Mouse (Mus musculus): ENCODE results near the gene 2700049A03Rik.
A peak's percentile ranks its signal among the peaks of the same experiment; 100 is the strongest.

DNA sequence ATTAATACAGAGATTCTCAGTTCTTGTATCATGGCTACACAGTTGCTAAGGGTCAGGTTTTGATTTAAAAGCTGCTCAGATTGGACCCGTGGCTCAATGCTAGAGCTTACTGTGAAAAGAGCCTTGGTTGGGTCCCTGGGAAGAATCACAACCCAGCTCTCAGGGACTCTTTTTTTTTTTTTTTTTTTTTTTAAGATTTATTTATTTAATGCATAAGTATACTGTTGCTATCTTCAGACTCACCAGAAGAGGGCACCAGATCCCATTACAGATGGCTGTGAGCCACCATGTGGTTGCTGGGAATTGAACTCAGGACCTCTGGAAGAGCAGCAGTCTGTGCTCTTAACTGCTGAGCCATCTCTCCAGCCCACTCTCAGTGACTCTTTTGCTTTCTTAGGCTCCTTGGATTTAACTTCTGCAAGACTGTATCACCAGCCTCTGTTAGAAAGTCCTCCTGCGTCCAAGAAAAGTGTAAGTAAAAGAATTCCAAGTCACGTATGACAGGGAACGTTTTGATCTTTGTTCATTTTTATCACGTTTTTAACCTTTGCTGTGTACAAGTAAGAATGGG lies 2.7 kb downstream of the 2700049A03Rik start:
- TF ChIP-seq CTCF (conservative IDR thresholded peaks at IDR 0.05; ENCODE audit: insufficient read depth, insufficient read length, low read depth, low read length), result 0 out of 2 replicates have a peak, but pooled peaks have one; percentile 13
- TF ChIP-seq POLR2A (IDR thresholded peaks at IDR 0.05; ENCODE audit: low read depth, low read length), result no peak

All from kidney, adult 2 months (tissue).